Mouse (Mus musculus): ENCODE data around the gene Mrpl19.

DNA sequence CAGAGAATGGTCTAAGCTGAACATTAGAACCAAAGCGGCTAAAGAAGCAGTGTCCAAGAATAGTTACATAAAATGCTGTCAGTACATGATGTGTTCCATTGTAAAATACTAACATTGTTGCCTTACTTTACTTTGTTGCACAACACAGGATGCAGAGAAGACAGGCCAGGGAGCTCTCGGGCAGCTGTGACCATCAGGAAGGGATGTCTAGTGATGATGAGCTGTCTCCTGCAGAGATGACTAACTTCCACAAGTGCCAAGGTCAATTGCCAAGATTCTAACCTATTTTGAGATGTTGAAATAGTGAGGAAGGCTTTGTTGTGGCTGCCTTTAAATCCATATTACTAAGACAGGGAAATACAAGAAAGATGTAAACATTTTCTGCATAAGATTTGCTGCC lies 22.5 kb downstream of the Mrpl19 start:
- TF ChIP-seq CTCF (IDR thresholded peaks at IDR 0.05; ENCODE audit: extremely low read depth, insufficient read depth, insufficient read length, insufficient replicate concordance) (no peak), POLR2A (IDR thresholded peaks at IDR 0.05; ENCODE audit: low read depth, low read length) (no peak)

Measured in spleen, adult 2 months (tissue).